ENCODE assay signal across 32 mouse cellular contexts in the genomic region with DNA sequence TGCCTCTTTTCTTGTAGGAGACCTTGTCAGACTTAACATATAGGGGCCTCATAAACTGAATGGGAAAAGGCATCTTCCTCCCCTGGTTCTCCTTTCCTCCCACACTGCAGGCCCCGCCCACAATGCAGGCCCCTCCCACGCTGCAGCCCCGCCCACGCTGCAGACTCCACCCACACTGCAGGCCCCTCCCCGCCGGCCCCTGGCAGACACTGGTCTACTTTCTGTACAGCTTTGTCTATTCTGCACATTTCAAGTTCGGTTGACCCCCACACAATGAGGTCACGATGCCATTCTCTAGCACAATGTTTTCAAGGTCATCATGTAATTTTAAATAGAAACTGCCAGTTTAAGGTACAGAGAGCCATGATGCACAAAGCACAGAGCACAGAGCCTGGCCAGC. TPM values are rescaled to one million over a fixed set of nuclear protein-coding genes. Genes with fewer than 3 reads are reported as not detected.
DNase-seq lines count a peak whose midpoint lies in the region; ATAC-seq and TF ChIP-seq lines count a peak whose summit lies in the region.
"Had no signal": no experiment of that assay in that cellular context is flagged by ENCODE, and none has a peak within 500 bp of the region (broad histone marks: within the 10 kb centered on the region; RNA-seq: fewer than 3 reads in every experiment).

No protein-coding gene starts in this region.

- DNase-seq in liver: peak; percentile 34
- no peak for DNase-seq in liver, embryonic 11.5 days (ENCODE audit: low spot score)
- DNase-seq in 416B (ENCODE audit: low read depth): peak; percentile 34
- DNase-seq in MEL (ENCODE audit: low read depth, low spot score): peak; percentile 53
- DNase-seq in ovary, postnatal 36 days (ENCODE audit: low spot score): no peak
- no peak for DNase-seq in heart, postnatal 25 days (ENCODE audit: low spot score)
- DNase-seq: adrenal gland, postnatal 25 days; cerebellum, adult 18-20 months; gastrocnemius, adult 2 months; gastrocnemius, postnatal 36 days; heart, postnatal 36 days; kidney, adult 9 months; kidney, postnatal 10 days; lung, embryonic 14.5 days; lung, postnatal 14 days; right cerebral cortex, postnatal 25 days; thymus, adult 18-20 months; thymus, postnatal 36 days had no signal

- no peak for TF ChIP-seq CTCF in MEL (IDR thresholded peaks at IDR 0.05 in 2 of 3, conservative IDR thresholded peaks at IDR 0.05 in 1 of 3; ENCODE audit: control insufficient read depth in 1 of 3, insufficient read depth in 1 of 3, low read depth in 2 of 3, low read length in 3 of 3, poor library complexity in 1 of 3, severe bottlenecking in 1 of 3)

- WGBS in liver, embryonic 11.5 days: 73% methylated on average over 8 of the region's 8 CpGs

- TF ChIP-seq RAD21 in MEL (IDR thresholded peaks at IDR 0.05; ENCODE audit: low read depth, low read length): no peak

- H3K4me1 ChIP-seq in liver, embryonic 11.5 days (replicated peaks; ENCODE audit: control insufficient read depth, insufficient read depth, low read length): peaks cover 16% of the 10 kb centered on the region
- H3K4me1 ChIP-seq in MEL (ENCODE audit: control insufficient read depth in 1 of 2, insufficient read depth in 2 of 2, low read length in 2 of 2): peaks cover 2 to 8% of the 10 kb centered on the region in 2 experiments; a peak in 2 of 4 replicates

- no peak overlapping the region for H3K4me2 ChIP-seq in liver, embryonic 11.5 days
- H3K4me2 ChIP-seq: heart, embryonic 15.5 days; hindbrain, embryonic 12.5 days; intestine, embryonic 15.5 days; limb, embryonic 13.5 days; lung, embryonic 14.5 days; midbrain, embryonic 11.5 days; neural tube, embryonic 12.5 days; stomach, embryonic 15.5 days had no signal

- no peak for ATAC-seq in liver, embryonic 11.5 days (replicated peaks; ENCODE audit: low FRiP score)
- ATAC-seq in megakaryocyte-erythroid progenitor cell, adult 5-6 weeks (replicated peaks; ENCODE audit: low FRiP score, low TSS enrichment, poor library complexity, severe bottlenecking): 0 out of 2 replicates have a peak, but pooled peaks have one; percentile 44
- ATAC-seq: forebrain, embryonic 16.5 days; hindbrain, postnatal 0 days; intestine, embryonic 15.5 days; midbrain, embryonic 16.5 days had no signal

- H3K4me3 ChIP-seq in liver, embryonic 11.5 days (ENCODE audit: low read depth, low read length): no peak overlapping the region
- no peak overlapping the region for H3K4me3 ChIP-seq in MEL (ENCODE audit: control insufficient read depth in 1 of 2, insufficient read depth in 1 of 2, low read depth in 2 of 2, low read length in 2 of 2)
- H3K4me3 ChIP-seq: erythroblast, embryonic 14.5 days; gastrocnemius, adult 2 months; heart, embryonic 10.5 days; heart, embryonic 15.5 days; hindbrain, embryonic 12.5 days; intestine, embryonic 15.5 days; limb, embryonic 13.5 days; neural tube, embryonic 12.5 days; stomach, embryonic 15.5 days had no signal

- no peak for TF ChIP-seq POLR2A in MEL (IDR thresholded peaks at IDR 0.05; ENCODE audit: control insufficient read depth in 1 of 2, insufficient read depth in 1 of 2, low read depth in 1 of 2, low read length in 2 of 2, poor library complexity in 1 of 2)

- no peaks in the 10 kb centered on the region for H3K79me2 ChIP-seq in MEL (ENCODE audit: control insufficient read depth, insufficient read depth, low read length, poor library complexity)

- TF ChIP-seq EP300 in MEL (IDR thresholded peaks at IDR 0.05; ENCODE audit: low read depth in 1 of 2, low read length in 2 of 2): no peak

- no peaks in the 10 kb centered on the region for H3K36me3 ChIP-seq in liver, embryonic 11.5 days (ENCODE audit: control insufficient read depth, insufficient read depth, low read length)
- no peaks in the 10 kb centered on the region for H3K36me3 ChIP-seq in MEL (ENCODE audit: control insufficient read depth in 1 of 2, insufficient read depth in 2 of 2, low read length in 2 of 2)
- H3K36me3 ChIP-seq: hindbrain, embryonic 12.5 days; intestine, embryonic 15.5 days; neural tube, embryonic 12.5 days; stomach, embryonic 15.5 days had no signal

- H3K27me3 ChIP-seq in liver, embryonic 11.5 days (replicated peaks; ENCODE audit: control insufficient read depth, insufficient read depth, low read length): no peaks in the 10 kb centered on the region
- H3K27me3 ChIP-seq in MEL (ENCODE audit: control insufficient read depth in 1 of 2, insufficient read depth in 2 of 2, low read length in 2 of 2): no peaks in the 10 kb centered on the region
- H3K27me3 ChIP-seq: heart, embryonic 15.5 days; hindbrain, embryonic 12.5 days; intestine, embryonic 15.5 days; neural tube, embryonic 12.5 days; stomach, embryonic 15.5 days had no signal

- H3K27ac ChIP-seq in liver, embryonic 11.5 days (ENCODE audit: low read depth, low read length): no peak overlapping the region
- no peak overlapping the region for H3K27ac ChIP-seq in MEL (ENCODE audit: control insufficient read depth, low read depth, low read length)
- H3K27ac ChIP-seq: gastrocnemius, adult 2 months; heart, embryonic 10.5 days; heart, embryonic 15.5 days; hindbrain, embryonic 12.5 days; hindbrain, postnatal 0 days; intestine, embryonic 15.5 days; limb, embryonic 13.5 days; liver, embryonic 14.5 days; neural tube, embryonic 12.5 days; stomach, embryonic 15.5 days had no signal

- H3K9me3 ChIP-seq in liver, embryonic 11.5 days (ENCODE audit: control insufficient read depth, low read length): no peaks in the 10 kb centered on the region
- H3K9me3 ChIP-seq in MEL (replicated peaks; ENCODE audit: insufficient read depth, low read length): no peaks in the 10 kb centered on the region
- H3K9me3 ChIP-seq: heart, embryonic 10.5 days; heart, embryonic 15.5 days; intestine, embryonic 15.5 days; limb, embryonic 13.5 days; stomach, embryonic 15.5 days had no signal

- intact Hi-C loops in heart, postnatal 25 days (cut with DNase I): no loop called here

- no peak overlapping the region for H3K9ac ChIP-seq in liver, embryonic 11.5 days (ENCODE audit: low read depth, low read length)
- no peak overlapping the region for H3K9ac ChIP-seq in MEL (ENCODE audit: control insufficient read depth, low read depth, low read length, poor library complexity, severe bottlenecking)
- H3K9ac ChIP-seq: heart, embryonic 15.5 days; hindbrain, embryonic 12.5 days; intestine, embryonic 15.5 days; limb, embryonic 13.5 days; liver, embryonic 14.5 days; lung, embryonic 14.5 days; neural tube, embryonic 12.5 days; stomach, embryonic 15.5 days had no signal

TF ChIP-seq in MEL, 35 proteins besides CTCF, POLR2A, EP300 and RAD21:
- TF ChIP-seq MEF2A (IDR thresholded peaks at IDR 0.05; ENCODE audit: extremely low read depth, insufficient replicate concordance, low read depth, low read length, poor library complexity, severe bottlenecking) (no peak), GABPA (IDR thresholded peaks at IDR 0.05; ENCODE audit: low read depth, low read length) (no peak), ETS1 (IDR thresholded peaks at IDR 0.05; ENCODE audit: low read depth, low read length) (no peak), RCOR1 (IDR thresholded peaks at IDR 0.05; ENCODE audit: low read depth, low read length) (no peak), ELF1 (IDR thresholded peaks at IDR 0.05; ENCODE audit: low read depth, low read length) (no peak), NRF1 (IDR thresholded peaks at IDR 0.05; ENCODE audit: insufficient read depth, low read depth, low read length, poor library complexity, severe bottlenecking) (no peak), USF1 (IDR thresholded peaks at IDR 0.05; ENCODE audit: low read depth, low read length) (no peak), ZKSCAN1 (IDR thresholded peaks at IDR 0.05; ENCODE audit: low read depth, low read length) (no peak), UBTF (IDR thresholded peaks at IDR 0.05; ENCODE audit: borderline replicate concordance, insufficient read depth, low read depth, low read length) (no peak), USF2 (IDR thresholded peaks at IDR 0.05; ENCODE audit: borderline replicate concordance in 1 of 2, insufficient read depth in 1 of 2, low read depth in 1 of 2, low read length in 2 of 2) (no peak)

RNA-seq across cellular contexts. Expression of a gene that starts 15.6 kb away (rescaled TPM):
- 7.5 and 8.7 TPM in 2 replicates for polyA plus RNA-seq in liver, embryonic 11.5 days (2014; fragmentation: Nextera tagmentation; extraction: Ambion mirVana)
- 5.4 and 6.2 TPM in 2 replicates for total RNA-seq in MEL (2012; rRNA removed)
- polyA plus RNA-seq in MEL (2012; ENCODE audit: insufficient read depth in 1 of 2, insufficient read length in 2 of 2, low read depth in 1 of 2, low replicate concordance in 2 of 2, missing spikeins in 1 of 2): 1 to 10 TPM in 1 of 2 experiments, not detected in 1; 9.4 TPM
- total RNA-seq in megakaryocyte-erythroid progenitor cell, adult 5-6 weeks (2014; fragmentation: Nextera tagmentation): 2.1 and 5.0 TPM in 2 replicates
- 1.8 and 1.9 TPM in 2 replicates for total RNA-seq in megakaryocyte-erythroid progenitor cell, adult 5-6 weeks (2017)
- 1 to 10 TPM; 8.2 to 9.8 TPM for total RNA-seq in heart, postnatal 25 days (2021)
- polyA plus RNA-seq: erythroblast, embryonic 14.5 days had no signal

Comparison
In these comparisons a context has a peak if more than half of its experiments do, and no peak if none do; other contexts are left out.
1. DNase-seq: peak in liver (single experiment), 416B (single experiment) and MEL (single experiment); none in liver, embryonic 11.5 days (single experiment), ovary, postnatal 36 days (single experiment) and heart, postnatal 25 days (single experiment).